Mouse (Mus musculus) olfactory bulb, adult 2 months (tissue): ENCODE data around the gene Snx4.

ENCODE experiments used
- CTCF ChIP-seq: fragments of 200-500 bp; IDR thresholded peaks from 2 replicates; pipeline ENCODE4 v1.5.1; 2012; ENCODE audit warnings: low read depth, mild to moderate bottlenecking, low read length, moderate library complexity; ENCODE audit not compliant: insufficient read depth
- POLR2A ChIP-seq: fragments of 200-500 bp; IDR thresholded peaks from 2 replicates; pipeline ENCODE4 v1.6.1; 2012; ENCODE audit warnings: mild to moderate bottlenecking, low read depth, low read length, moderate library complexity; ENCODE audit not compliant: insufficient read depth

- TF ChIP-seq CTCF (no peak), POLR2A (no peak)
Measured at GRCm38 (mm10) chr16:33294681-33295080, 43.4 kb downstream of the Snx4 start.
